Comparison of ENCODE assay signal across 19 mouse cellular contexts in genomic region chr17:26593199-26593598, GRCm38 (mm10). TPM values are rescaled to one million over a fixed set of nuclear protein-coding genes. Genes with fewer than 3 reads are reported as not detected.
DNase-seq lines count a peak whose midpoint lies in the region; ATAC-seq and TF ChIP-seq lines count a peak whose summit lies in the region.
"Had no signal": no experiment of that assay in that cellular context is flagged by ENCODE, and none has a peak within 500 bp of the region (broad histone marks: within the 10 kb centered on the region; RNA-seq: fewer than 3 reads in every experiment).

No protein-coding gene starts in this region.

- WGBS in heart, embryonic 15.5 days: 89% methylated on average over 5 of the region's 5 CpGs
- WGBS in liver, embryonic 16.5 days (ENCODE audit: insufficient replicate concordance): 70% methylated on average over 5 of the region's 5 CpGs

- ATAC-seq in heart, embryonic 15.5 days (replicated peaks; ENCODE audit: insufficient number of reproducible peaks, insufficient read depth, low FRiP score, low read depth): no peak
- no peak for ATAC-seq in liver, embryonic 16.5 days (ENCODE audit: low read depth)
- ATAC-seq: CD4-positive, CD25-positive, alpha-beta regulatory T cell, adult 4 months; forebrain, embryonic 16.5 days; intestine, embryonic 16.5 days had no signal

- no peaks in the 10 kb centered on the region for H3K36me3 ChIP-seq in heart, embryonic 15.5 days
- H3K36me3 ChIP-seq in liver, embryonic 16.5 days (ENCODE audit: control insufficient read depth, insufficient read depth): no peaks in the 10 kb centered on the region

- peaks cover 61% of the 10 kb centered on the region for H3K4me1 ChIP-seq in heart, embryonic 15.5 days (replicated peaks)
- H3K4me1 ChIP-seq in liver, embryonic 16.5 days (ENCODE audit: control insufficient read depth, low read depth, low read length): peaks cover 17% of the 10 kb centered on the region
- peaks cover 47% of the 10 kb centered on the region for H3K4me1 ChIP-seq in brown adipose tissue, adult 24 weeks (ENCODE audit: control insufficient read depth, insufficient read depth, insufficient read length, low read length)

- no peak overlapping the region for H3K9ac ChIP-seq in heart, embryonic 15.5 days
- no peak overlapping the region for H3K9ac ChIP-seq in liver, embryonic 16.5 days (ENCODE audit: low read depth, low read length)
- H3K9ac ChIP-seq: embryonic facial prominence, embryonic 12.5 days; forebrain, embryonic 12.5 days; hindbrain, embryonic 15.5 days had no signal

- H3K4me3 ChIP-seq in gastrocnemius, adult 2 months: no peak overlapping the region
- H3K4me3 ChIP-seq in heart, embryonic 15.5 days: no peak overlapping the region
- no peak overlapping the region for H3K4me3 ChIP-seq in liver, embryonic 16.5 days (ENCODE audit: low read depth, low read length)
- H3K4me3 ChIP-seq in brown adipose tissue, adult 24 weeks (ENCODE audit: insufficient read depth, low read depth, low read length): no peak overlapping the region
- H3K4me3 ChIP-seq: embryonic facial prominence, embryonic 12.5 days; forebrain, embryonic 12.5 days; hindbrain, embryonic 15.5 days had no signal

- DNase-seq in gastrocnemius, adult 2 months: peak; percentile 54
- DNase-seq in gastrocnemius, postnatal 36 days: no peak
- no peak for DNase-seq in heart, postnatal 4 days
- DNase-seq in liver: no peak
- no peak for DNase-seq in frontal cortex, postnatal 25 days (ENCODE audit: low spot score in 2 of 2)
- DNase-seq: B cell, adult 2 months; cerebellum, adult 11 months; cerebellum, adult 8-10 months; cerebellum, postnatal 25 days had no signal

- no peaks in the 10 kb centered on the region for H3K27me3 ChIP-seq in heart, embryonic 15.5 days
- no peaks in the 10 kb centered on the region for H3K27me3 ChIP-seq in liver, embryonic 16.5 days (ENCODE audit: control insufficient read depth, insufficient read depth, low read depth, low read length)
- H3K27me3 ChIP-seq: embryonic facial prominence, embryonic 12.5 days; forebrain, embryonic 12.5 days; hindbrain, embryonic 15.5 days had no signal

- H3K27ac ChIP-seq in gastrocnemius, adult 2 months: peak overlapping the region; percentile 87
- peak overlapping the region; percentile 96 for H3K27ac ChIP-seq in heart, embryonic 15.5 days
- H3K27ac ChIP-seq in liver, embryonic 16.5 days (ENCODE audit: low read length): peak overlapping the region; percentile 69; the same call in 1 of the 2 replicates
- H3K27ac ChIP-seq in brown adipose tissue, adult 24 weeks (replicated peaks; ENCODE audit: low read depth, low read length): peak overlapping the region; percentile 99
- H3K27ac ChIP-seq: embryonic facial prominence, embryonic 12.5 days; forebrain, embryonic 12.5 days; hindbrain, embryonic 15.5 days had no signal

- TF ChIP-seq CTCF in gastrocnemius, adult 2 months (IDR thresholded peaks at IDR 0.05): no peak

- H3K4me2 ChIP-seq in heart, embryonic 15.5 days: no peak overlapping the region
- no peak overlapping the region for H3K4me2 ChIP-seq in liver, embryonic 16.5 days (ENCODE audit: low read depth, low read length)
- H3K4me2 ChIP-seq: embryonic facial prominence, embryonic 12.5 days; forebrain, embryonic 12.5 days; hindbrain, embryonic 15.5 days had no signal

- H3K9me3 ChIP-seq in heart, embryonic 15.5 days (replicated peaks): no peaks in the 10 kb centered on the region
- H3K9me3 ChIP-seq in liver, embryonic 16.5 days (replicated peaks; ENCODE audit: control insufficient read depth, low read length): no peaks in the 10 kb centered on the region
- H3K9me3 ChIP-seq: embryonic facial prominence, embryonic 12.5 days; forebrain, embryonic 12.5 days; G1E; hindbrain, embryonic 15.5 days had no signal

- intact Hi-C loops in gastrocnemius, adult 2 months (cut with DNase I): no loop called here
- intact Hi-C loops in gastrocnemius, postnatal 36 days (cut with DNase I): no loop called here

RNA-seq across cellular contexts. Expression of gene Dusp1, which starts 31.3 kb away (rescaled TPM):
- 10 to 100 TPM; 73.0 to 89.6 TPM for total RNA-seq in gastrocnemius, adult 2 months (2021)
- 100 to 1,000 TPM in 1 of 2 experiments, 10 to 100 TPM in 1; 74.6 to 112 TPM for total RNA-seq in gastrocnemius, postnatal 36 days (2021)
- 30.8 and 38.1 TPM in 2 replicates for polyA plus RNA-seq in heart, embryonic 15.5 days (2015; fragmentation: Nextera tagmentation; extraction: Ambion mirVana)
- 10 to 100 TPM; 66.9 to 69.5 TPM for total RNA-seq in heart, postnatal 4 days (2021)
- 22.7 and 25.9 TPM in 2 replicates for polyA plus RNA-seq in liver, embryonic 16.5 days (2015; fragmentation: Nextera tagmentation; extraction: Ambion mirVana)
- polyA plus RNA-seq in brown adipose tissue, adult 24 weeks (2012; ENCODE audit: insufficient read depth, insufficient read length, missing spikeins): 44.4 and 326 TPM in 2 replicates

RNA-seq across cellular contexts. Expression of gene Ergic1, which starts 31.9 kb away (rescaled TPM):
- total RNA-seq in gastrocnemius, adult 2 months (2021): 10 to 100 TPM; 40.3 to 60.3 TPM
- total RNA-seq in gastrocnemius, postnatal 36 days (2021): 10 to 100 TPM; 47.2 to 51.5 TPM
- polyA plus RNA-seq in heart, embryonic 15.5 days (2015; fragmentation: Nextera tagmentation; extraction: Ambion mirVana): 75.0 and 92.0 TPM in 2 replicates
- total RNA-seq in heart, postnatal 4 days (2021): 100 to 1,000 TPM; 109 to 115 TPM
- polyA plus RNA-seq in liver, embryonic 16.5 days (2015; fragmentation: Nextera tagmentation; extraction: Ambion mirVana): 36.0 and 39.0 TPM in 2 replicates
- 124 and 179 TPM in 2 replicates for polyA plus RNA-seq in brown adipose tissue, adult 24 weeks (2012; ENCODE audit: insufficient read depth, insufficient read length, missing spikeins)
